Mouse (Mus musculus) splenic B cell, adult 2 months (primary cell): ENCODE measurements around the gene Rps12-ps3.

Experiments
- DNase-seq: peaks from one replicate; pipeline ENCODE4 v3.0.0-alpha.2; 2011; ENCODE audit warnings: low read depth, low spot score
- H3K27me3 ChIP-seq: 2 replicates; pipeline ENCODE4 v1.6.1; 2012; ENCODE audit warnings: mild to moderate bottlenecking, low read length, moderate library complexity, mixed read lengths; ENCODE audit not compliant: control insufficient read depth, poor library complexity, insufficient read depth, severe bottlenecking
- H3K36me3 ChIP-seq: 2 replicates; pipeline ENCODE4 v1.6.1; 2012; ENCODE audit warnings: mild to moderate bottlenecking, low read length, moderate library complexity, mixed read lengths; ENCODE audit not compliant: control insufficient read depth, poor library complexity, insufficient read depth, severe bottlenecking

Gene Rps12-ps3

DNA sequence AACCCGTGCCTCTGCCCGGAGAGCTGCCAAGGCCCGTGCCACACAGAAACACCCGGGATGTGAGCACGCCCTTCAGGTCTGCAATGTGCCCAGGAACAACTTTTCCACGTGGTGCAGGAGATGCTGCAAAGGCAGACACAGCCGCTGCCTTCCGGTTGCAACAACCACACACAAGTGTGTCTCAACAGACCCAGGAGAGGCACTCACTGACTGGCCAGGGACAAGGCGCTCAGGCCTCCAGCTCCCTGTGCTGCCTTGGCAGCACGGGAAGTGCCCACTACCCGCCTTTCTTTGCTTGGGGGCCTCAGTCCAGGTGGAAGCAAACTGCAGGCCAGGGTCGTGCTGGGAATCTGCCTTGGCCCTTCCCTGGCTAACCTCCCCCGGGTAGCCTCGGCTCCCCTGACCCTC, 22.2 kb downstream of the Rps12-ps3 start:
- no peaks in the 10 kb centered on the region for H3K36me3 ChIP-seq

GRCm38 (mm10) chr19:59345081-59345657, 23.1 kb downstream of the Rps12-ps3 start:
- Histone ChIP-seq H3K27me3 (no peaks in the 10 kb centered on the region), H3K36me3 (no peaks in the 10 kb centered on the region)
- peak; percentile 74 for DNase-seq

More for the DNA sequence above, 22.2 kb downstream of the Rps12-ps3 start:
- no peaks in the 10 kb centered on the region for H3K27me3 ChIP-seq
- peak; percentile 30 for DNase-seq

GRCm38 (mm10) chr19:59345658-59346283, 23.7 kb downstream of the Rps12-ps3 start, which contains the start of gene Pdzd8:
Gene Pdzd8 (minus strand): TSS chr19:59345780.
- DNase-seq: peak; percentile 87
- no peaks in the 10 kb centered on the region for H3K27me3 ChIP-seq
- H3K36me3 ChIP-seq: no peaks in the 10 kb centered on the region

- Histone ChIP-seq H3K27me3 (no peaks in the 10 kb centered on the region), H3K36me3 (no peaks in the 10 kb centered on the region)
- DNase-seq: no peak
Observed at GRCm38 (mm10) chr19:59346325-59346724, 24.2 kb downstream of the Rps12-ps3 start.

- no peak for DNase-seq
- Histone ChIP-seq H3K36me3 (no peaks in the 10 kb centered on the region), H3K27me3 (no peaks in the 10 kb centered on the region)
Observed at GRCm38 (mm10) chr19:59349329-59349960, 27.4 kb downstream of the Rps12-ps3 start.

GRCm38 (mm10) chr19:59350273-59350903, 28.3 kb downstream of the Rps12-ps3 start:
- Histone ChIP-seq H3K36me3 (no peaks in the 10 kb centered on the region), H3K27me3 (no peaks in the 10 kb centered on the region)
- DNase-seq: peak; percentile 61

GRCm38 (mm10) chr19:59351151-59351889, 29.2 kb downstream of the Rps12-ps3 start:
- no peak for DNase-seq
- no peaks in the 10 kb centered on the region for H3K36me3 ChIP-seq
- no peaks in the 10 kb centered on the region for H3K27me3 ChIP-seq

DNA sequence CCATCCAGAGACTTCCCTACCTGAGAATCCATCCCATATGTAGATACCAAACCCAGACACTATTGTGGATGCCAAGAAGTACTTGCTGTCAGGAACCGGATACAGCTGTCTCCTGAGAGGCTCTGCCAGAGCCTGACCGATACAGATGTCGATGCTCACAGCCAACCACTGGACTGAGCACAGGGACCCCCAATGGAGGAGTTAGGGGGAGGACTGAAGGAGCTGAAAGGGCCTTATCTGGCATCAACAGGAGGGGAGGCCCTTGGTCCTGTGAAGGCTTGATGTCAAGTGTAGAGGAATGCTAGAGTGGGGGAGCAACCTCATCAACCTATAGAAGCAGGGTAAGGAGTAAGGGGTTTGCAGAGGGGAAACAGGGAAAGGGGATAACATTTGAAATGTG, 30.7 kb downstream of the Rps12-ps3 start:
- Histone ChIP-seq H3K36me3 (no peaks in the 10 kb centered on the region), H3K27me3 (no peaks in the 10 kb centered on the region)
- no peak for DNase-seq

DNA sequence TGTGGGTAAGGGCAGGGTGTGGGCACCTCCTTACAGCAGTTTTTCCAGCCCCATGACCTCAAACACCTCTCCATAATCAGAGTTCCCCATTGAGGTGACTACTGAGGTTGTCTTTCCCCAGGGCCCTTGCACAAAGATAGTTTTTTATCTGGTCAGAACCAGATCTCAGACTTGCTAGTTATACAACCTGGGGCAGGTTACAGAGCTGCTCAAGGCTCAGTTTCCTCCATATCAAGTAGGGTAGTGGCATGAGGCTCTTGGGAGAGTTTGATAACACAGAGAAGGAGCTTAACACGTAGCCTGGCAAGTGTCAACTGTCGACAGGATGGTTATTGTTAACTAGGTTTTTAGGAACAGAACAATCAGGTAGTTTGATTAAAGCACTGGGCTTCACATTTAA, 32.8 kb downstream of the Rps12-ps3 start:
- Histone ChIP-seq H3K27me3 (no peaks in the 10 kb centered on the region), H3K36me3 (no peaks in the 10 kb centered on the region)
- DNase-seq: no peak

- no peaks in the 10 kb centered on the region for H3K27me3 ChIP-seq
- DNase-seq: no peak
- no peaks in the 10 kb centered on the region for H3K36me3 ChIP-seq
Observed at GRCm38 (mm10) chr19:59356388-59356787, 34.3 kb downstream of the Rps12-ps3 start.

DNA sequence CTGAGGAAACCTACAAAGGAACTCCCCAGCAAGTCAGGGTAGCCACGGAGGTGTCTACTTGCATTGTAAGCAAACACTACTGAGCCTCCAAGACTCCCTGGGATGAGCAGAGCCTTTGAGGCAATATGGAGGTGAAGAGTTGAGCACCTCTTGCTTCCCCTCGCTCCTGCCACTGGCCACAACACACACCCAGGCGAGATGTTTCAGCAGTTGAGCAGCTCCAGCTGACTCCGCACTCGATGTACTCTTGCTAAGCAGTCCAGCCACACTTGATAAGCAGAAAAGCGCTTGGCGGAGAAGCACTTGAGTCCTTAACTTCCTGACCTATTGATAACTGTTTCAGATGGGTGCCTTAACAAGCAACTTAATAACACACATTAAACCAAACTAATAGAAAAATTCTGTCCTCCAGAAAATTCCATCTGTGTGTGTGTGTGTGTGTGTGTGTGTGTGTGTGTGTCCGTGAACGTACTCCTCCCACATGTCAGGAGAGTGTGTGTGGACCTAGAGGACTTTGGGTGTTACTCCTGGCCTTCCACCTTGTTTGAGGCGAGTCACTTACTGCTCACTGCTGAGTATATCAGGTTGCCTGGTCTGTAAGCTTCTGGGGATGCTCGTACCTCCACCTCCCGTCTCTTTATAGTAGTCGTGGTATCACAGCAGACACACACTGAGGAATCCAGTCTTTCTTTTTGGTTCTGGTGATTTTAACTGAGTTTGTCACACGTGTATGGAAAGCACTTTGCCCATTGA, 34.9 kb downstream of the Rps12-ps3 start:
- Histone ChIP-seq H3K36me3 (no peaks in the 10 kb centered on the region), H3K27me3 (no peaks in the 10 kb centered on the region)
- no peak for DNase-seq

DNA sequence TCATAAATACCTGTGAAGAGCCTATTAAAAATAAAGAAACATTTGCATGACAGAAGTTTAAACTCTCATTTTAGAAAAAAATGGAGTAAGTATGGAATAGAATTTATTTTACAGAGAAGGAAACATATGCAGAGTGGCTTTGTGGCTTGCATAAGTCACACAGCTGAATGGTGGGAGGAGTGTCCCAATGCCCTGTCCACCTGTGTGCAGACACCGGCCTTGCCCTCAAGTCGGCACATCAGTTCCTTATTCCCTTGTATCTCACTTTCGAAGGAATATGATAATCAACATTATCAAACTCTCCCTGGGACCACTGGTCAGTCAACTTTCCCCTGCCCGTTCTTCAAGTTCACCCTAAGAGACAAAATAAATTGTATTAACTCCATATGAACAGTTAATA, 35.8 kb downstream of the Rps12-ps3 start:
- no peaks in the 10 kb centered on the region for H3K36me3 ChIP-seq

DNA sequence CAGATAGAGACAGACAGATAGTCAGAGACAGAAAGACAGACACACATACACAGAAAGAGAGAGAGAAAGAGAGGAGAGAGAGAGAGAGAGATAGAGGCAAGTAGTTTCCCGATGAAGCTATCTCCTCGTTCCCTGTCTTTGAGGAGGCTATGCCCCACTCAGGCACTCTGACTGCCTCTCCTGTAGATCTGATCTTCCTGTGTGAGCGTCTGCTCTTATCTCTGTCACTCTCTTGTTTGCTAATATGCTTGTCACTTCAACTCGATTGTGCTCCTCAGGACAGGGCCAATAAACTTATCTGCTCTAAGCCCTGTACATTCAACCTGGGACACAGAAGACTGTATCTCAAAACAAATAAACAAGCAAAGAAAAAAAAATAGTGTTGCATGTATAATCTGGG, 37.1 kb downstream of the Rps12-ps3 start:
- no peaks in the 10 kb centered on the region for H3K36me3 ChIP-seq
- no peak for DNase-seq
- H3K27me3 ChIP-seq: no peaks in the 10 kb centered on the region

More for the DNA sequence above, 35.8 kb downstream of the Rps12-ps3 start:
- no peak for DNase-seq
- H3K27me3 ChIP-seq: no peaks in the 10 kb centered on the region

- DNase-seq: no peak
- H3K27me3 ChIP-seq: no peaks in the 10 kb centered on the region
- no peaks in the 10 kb centered on the region for H3K36me3 ChIP-seq
Observed at GRCm38 (mm10) chr19:59360486-59360896, 38.4 kb downstream of the Rps12-ps3 start.
